Mouse (Mus musculus) embryonic fibroblast, embryonic 13.5 days (primary cell): ENCODE data around the gene Zbtb26.

Experiments used
- CTCF ChIP-seq: IDR thresholded peaks from 2 replicates; pipeline ENCODE4 v1.5.1; 2011; ENCODE audit warnings: mild to moderate bottlenecking, control low read depth, low read length, moderate library complexity, borderline replicate concordance; ENCODE audit not compliant: insufficient read depth
- POLR2A ChIP-seq: IDR thresholded peaks from 2 replicates; pipeline ENCODE4 v1.6.1; 2011; ENCODE audit warnings: low read depth, mild to moderate bottlenecking, control low read depth, low read length, moderate library complexity

DNA sequence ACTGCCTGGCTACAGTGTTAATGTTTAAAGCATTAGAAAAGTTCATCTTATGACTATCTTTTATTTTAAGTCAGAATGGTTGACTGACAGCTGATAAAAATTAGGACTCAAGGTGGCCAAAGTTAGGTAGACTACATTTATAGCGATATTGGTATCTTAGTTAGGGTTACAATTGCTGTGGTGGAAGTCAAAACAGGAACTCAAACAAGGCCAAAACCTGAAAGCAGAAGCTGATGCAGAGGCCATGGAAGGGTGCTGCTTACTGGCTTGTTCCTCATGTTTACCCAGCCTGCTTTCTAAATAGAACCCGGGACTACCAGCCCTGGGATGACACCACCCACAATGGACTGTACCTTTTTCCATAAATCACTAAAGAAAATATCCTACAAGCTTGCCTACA lies 41.2 kb upstream of the Zbtb26 start:
- no peak for TF ChIP-seq POLR2A
- no peak for TF ChIP-seq CTCF
